Mouse (Mus musculus) T-cell, adult 2 months (primary cell): ENCODE data around the gene Neurod4.

Source experiments
- DNase-seq: peaks from one replicate; pipeline ENCODE4 v3.0.0; 2022; ENCODE audit warnings: low spot score

Neurod4 gene

DNA sequence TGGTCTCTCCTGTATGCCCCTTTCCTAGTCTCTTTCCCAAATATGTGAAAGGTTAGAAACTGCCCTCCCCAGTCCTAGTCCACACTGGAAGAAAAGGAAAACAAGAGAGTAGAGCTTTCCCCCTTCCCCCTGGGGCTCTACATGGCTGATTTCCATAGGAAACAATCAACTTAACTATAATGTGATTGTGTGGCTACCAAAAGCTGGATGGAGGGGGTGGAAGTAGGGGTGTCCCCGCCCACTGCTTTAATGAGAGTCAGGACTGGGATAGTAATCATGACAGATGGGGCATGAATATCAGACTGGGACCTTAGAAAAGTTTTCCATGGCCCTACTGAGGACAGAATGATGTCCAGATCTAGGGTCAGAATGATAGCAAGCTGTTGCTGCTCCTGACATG is 45.5 kb downstream of the Neurod4 start:
- DNase-seq: no peak

DNA sequence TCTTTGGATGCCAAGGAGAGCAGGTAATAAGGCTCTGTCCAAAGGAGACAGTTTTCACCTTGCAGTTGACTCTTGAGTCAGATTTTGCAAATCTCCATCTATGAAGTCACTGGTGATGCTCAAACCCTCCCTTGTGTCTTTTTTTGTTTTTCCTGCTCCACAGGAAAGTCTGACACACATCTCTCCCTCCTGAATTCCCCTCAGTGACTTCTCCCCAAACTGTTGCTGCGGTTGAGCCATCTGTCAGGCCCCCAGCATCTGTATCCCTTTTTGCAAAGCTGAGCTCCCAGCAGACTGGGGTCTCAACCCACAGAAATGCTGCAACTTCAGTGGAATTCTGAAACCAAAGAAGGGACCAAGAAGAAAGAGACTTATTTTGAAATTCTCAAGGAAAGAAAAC is 47.9 kb downstream of the Neurod4 start:
- no peak for DNase-seq

DNA sequence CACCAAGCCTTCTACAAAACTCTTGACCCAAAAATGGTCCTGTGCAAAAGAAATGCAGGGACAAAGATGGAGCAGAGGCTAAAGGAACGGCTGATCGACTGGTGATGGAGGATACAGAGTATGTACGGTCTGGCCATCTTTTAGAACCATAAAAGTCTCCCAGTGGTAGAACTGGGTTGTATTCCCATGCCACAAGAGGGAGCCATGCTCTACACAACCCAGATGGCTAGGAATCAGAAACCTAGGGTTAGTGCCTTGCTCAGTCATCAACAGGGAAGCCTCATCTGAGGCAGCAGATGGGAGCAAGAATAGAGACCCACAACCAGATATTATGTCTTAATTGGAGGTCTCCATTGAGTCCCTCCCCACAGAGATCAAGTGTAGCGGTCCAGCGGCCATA is 50.5 kb downstream of the Neurod4 start:
- DNase-seq: no peak

DNA sequence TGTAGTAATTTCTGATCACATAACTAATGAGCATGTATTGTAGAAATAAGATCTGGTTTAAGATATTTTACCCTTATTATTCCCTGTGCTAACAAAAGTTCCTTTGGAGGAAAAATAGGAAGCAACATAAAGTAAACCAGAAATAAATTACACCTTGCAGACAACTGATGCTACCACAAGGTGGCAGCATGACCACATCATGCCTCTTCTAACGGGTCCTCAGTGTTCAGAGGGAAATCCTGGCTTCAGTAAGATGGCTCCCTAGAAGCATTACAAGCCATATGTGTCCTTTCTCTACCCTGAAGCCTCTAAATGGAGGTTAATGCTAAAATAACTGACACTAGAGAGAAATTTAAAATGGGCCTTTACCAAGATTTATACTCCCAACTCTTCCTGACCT is 51.8 kb downstream of the Neurod4 start:
- peak; percentile 19 for DNase-seq

DNA sequence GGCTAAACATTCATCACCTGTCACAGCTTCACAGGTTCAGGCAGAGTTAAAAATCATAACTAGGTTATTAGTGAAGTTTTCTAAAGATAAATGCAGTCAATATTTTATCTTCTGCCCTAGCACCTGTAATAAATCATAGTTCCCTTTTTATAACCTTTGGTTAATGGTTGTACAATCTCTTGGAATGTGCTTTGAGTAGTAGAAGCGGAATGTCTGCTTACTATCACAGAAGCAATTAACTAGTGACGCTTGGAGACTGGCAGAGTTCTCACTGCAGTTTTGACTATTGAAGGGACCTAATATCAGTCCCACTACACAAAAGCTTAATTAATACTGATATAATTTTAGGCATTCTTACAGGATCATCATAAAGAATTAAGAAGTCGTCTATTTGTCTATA is 55.0 kb downstream of the Neurod4 start:
- no peak for DNase-seq
